Mouse (Mus musculus): ENCODE results near the gene Pfkl.
"Not testable (repeated sequence)": the region's sequence is repeated elsewhere in the genome, so short reads cannot be mapped to it uniquely, and the experiment has no call there.

Gene Pfkl

GRCm38 (mm10) chr10:77969973-77970325 lies 39.9 kb downstream of the Pfkl start:
- no peak for DNase-seq

- DNase-seq, result peak; percentile 83
These were observed 40.5 kb downstream of the Pfkl start for GRCm38 (mm10) chr10:77969274-77969972.

GRCm38 (mm10) chr10:77963971-77964370 lies 45.9 kb downstream of the Pfkl start:
- DNase-seq, result no peak

- no peak for DNase-seq
These were observed 47.2 kb downstream of the Pfkl start for GRCm38 (mm10) chr10:77962725-77963124.

GRCm38 (mm10) chr10:77950468-77950867 lies 59.4 kb downstream of the Pfkl start:
- not testable (repeated sequence) for DNase-seq

- no peak for DNase-seq
These were observed 70.2 kb downstream of the Pfkl start for GRCm38 (mm10) chr10:77939685-77940084.

All from cerebellum, adult 9-11 months (tissue).